Mouse (Mus musculus) neural tube, embryonic 12.5 days (tissue): ENCODE measurements at regions not wholly inside any gene's neighbourhood (a gene's known extent, or its start where the extent isn't known, plus 50 kb on each side); places are given as distances from the start of the nearest gene placed in this dataset.
A peak's percentile ranks its signal among the peaks of the same experiment; 100 is the strongest.

Experiments used
- ATAC-seq: fragments of 200-750 bp; cut with Nextera tagmentation; 2 replicates; pipeline ENCODE4 v1.8.0; 2017; ENCODE audit warnings: low read depth, mild to moderate bottlenecking, moderate TSS enrichment, moderate library complexity; ENCODE audit not compliant: low FRiP score
- H3K27ac ChIP-seq: fragments of 300-500 bp; sonication (generic); 2 replicates; pipeline ENCODE4 v1.5.1; 2016
- H3K27me3 ChIP-seq: fragments of 300-500 bp; sonication (generic); replicated peaks from 2 replicates; pipeline ENCODE4 v1.6.1; 2016; ENCODE audit warnings: mild to moderate bottlenecking
- H3K36me3 ChIP-seq: fragments of 300-500 bp; sonication (generic); 2 replicates; pipeline ENCODE4 v1.6.1; 2016; ENCODE audit warnings: mild to moderate bottlenecking
- H3K4me1 ChIP-seq: fragments of 300-500 bp; sonication (generic); 2 replicates; pipeline ENCODE4 v1.6.1; 2016
- H3K4me2 ChIP-seq: fragments of 300-500 bp; sonication (generic); replicated peaks from 2 replicates; pipeline ENCODE4 v1.6.1; 2016; ENCODE audit warnings: mild to moderate bottlenecking
- H3K4me3 ChIP-seq: fragments of 300-500 bp; sonication (generic); 2 replicates; pipeline ENCODE4 v1.5.1; 2016
- H3K9ac ChIP-seq: fragments of 300-500 bp; sonication (generic); 2 replicates; pipeline ENCODE4 v1.6.1; 2016; ENCODE audit warnings: mild to moderate bottlenecking
- H3K9me3 ChIP-seq: fragments of 300-500 bp; sonication (generic); 2 replicates; pipeline ENCODE4 v1.6.1; 2016; ENCODE audit warnings: mild to moderate bottlenecking
- WGBS: fragments of 180-500 bp; shearing (Covaris S2); methylation state at CpG from one replicate; pipeline ENCODE4 v1.1.7; 2016; 5-methylcytosine and 5-hydroxymethylcytosine counted together

DNA sequence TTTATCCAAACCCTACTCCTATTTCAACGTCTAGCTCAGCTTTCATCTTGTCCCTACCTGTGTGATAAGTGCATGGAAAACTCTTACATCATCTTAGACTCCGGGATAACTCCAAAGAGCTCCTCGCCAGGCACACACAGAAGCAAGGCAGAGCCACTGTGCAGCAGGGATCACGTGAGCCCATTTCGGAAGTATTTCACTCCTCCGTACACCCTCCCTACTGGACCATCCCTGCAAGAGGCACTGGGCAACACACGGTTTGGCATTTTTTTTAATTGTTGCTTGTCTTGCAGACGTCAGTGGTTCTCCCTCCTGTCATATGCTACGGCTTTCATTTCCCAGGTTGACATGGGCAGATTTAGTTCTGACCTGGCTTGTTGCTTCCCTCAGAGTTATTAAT is 316.0 kb upstream of the Jarid2 start:
- H3K9ac ChIP-seq, result no peak overlapping the region
- H3K4me2 ChIP-seq, result no peak overlapping the region
- no peaks in the 10 kb centered on the region for H3K27me3 ChIP-seq
- no peak overlapping the region for H3K27ac ChIP-seq
- H3K4me1 ChIP-seq, result peaks cover 15% of the 10 kb centered on the region
- H3K36me3 ChIP-seq, result no peaks in the 10 kb centered on the region
- H3K9me3 ChIP-seq, result 0 out of 2 replicates have a peak, but pooled peaks cover 1% of the 10 kb centered on the region
- 77% methylated on average over 9 of the region's 9 CpGs for WGBS
- no peak for ATAC-seq
- no peak overlapping the region for H3K4me3 ChIP-seq

DNA sequence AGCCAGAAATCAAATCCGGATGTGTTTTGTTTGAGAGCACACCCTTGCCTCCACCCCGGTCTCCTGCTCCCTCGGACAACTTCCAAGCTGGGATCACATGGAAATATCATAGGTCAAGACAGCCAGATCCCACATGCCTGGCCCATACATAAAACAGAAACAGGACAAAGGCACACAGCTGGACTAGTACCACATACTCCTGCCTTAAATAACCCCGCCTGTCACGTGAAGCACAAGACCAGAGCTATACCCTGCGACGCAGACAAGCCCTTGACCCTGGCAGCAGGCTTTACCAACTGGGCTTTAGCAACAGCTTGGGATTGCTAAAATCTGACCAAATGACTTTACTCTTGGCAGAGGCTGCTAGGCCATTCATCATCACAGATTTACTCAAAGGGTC is 313.3 kb upstream of the Jarid2 start:
- H3K9me3 ChIP-seq, result 0 out of 2 replicates have a peak, but pooled peaks cover 5% of the 10 kb centered on the region
- ATAC-seq, result no peak
- H3K9ac ChIP-seq, result no peak overlapping the region
- no peaks in the 10 kb centered on the region for H3K27me3 ChIP-seq
- no peak overlapping the region for H3K4me2 ChIP-seq
- no peak overlapping the region for H3K27ac ChIP-seq
- H3K36me3 ChIP-seq, result no peaks in the 10 kb centered on the region
- H3K4me3 ChIP-seq, result no peak overlapping the region
- 60% methylated on average over 7 of the region's 7 CpGs for WGBS
- H3K4me1 ChIP-seq, result peaks cover 20% of the 10 kb centered on the region

GRCm38 (mm10) chr13:44416986-44417385 is 312.3 kb upstream of the Jarid2 start:
- no peaks in the 10 kb centered on the region for H3K36me3 ChIP-seq
- H3K27me3 ChIP-seq, result no peaks in the 10 kb centered on the region
- ATAC-seq, result 0 out of 2 replicates have a peak, but pooled peaks have one; percentile 41
- H3K9ac ChIP-seq, result no peak overlapping the region
- no peak overlapping the region for H3K27ac ChIP-seq
- WGBS, result under 1% methylated on average over 8 of the region's 8 CpGs
- no peak overlapping the region for H3K4me3 ChIP-seq
- 0 out of 2 replicates have a peak, but pooled peaks cover 5% of the 10 kb centered on the region for H3K9me3 ChIP-seq
- peak overlapping the region; percentile 43 for H3K4me2 ChIP-seq
- peaks cover 20% of the 10 kb centered on the region for H3K4me1 ChIP-seq

GRCm38 (mm10) chr13:44419056-44419455 is 310.2 kb upstream of the Jarid2 start:
- WGBS, result 78% methylated on average over 8 of the region's 8 CpGs
- Histone ChIP-seq H3K4me1 (peaks cover 20% of the 10 kb centered on the region), H3K27ac (no peak overlapping the region), H3K4me2 (no peak overlapping the region), H3K9ac (no peak overlapping the region), H3K4me3 (no peak overlapping the region), H3K27me3 (no peaks in the 10 kb centered on the region), H3K36me3 (no peaks in the 10 kb centered on the region), H3K9me3 (0 out of 2 replicates have a peak, but pooled peaks cover 5% of the 10 kb centered on the region)
- 0 out of 2 replicates have a peak, but pooled peaks have one; percentile 17 for ATAC-seq

- Histone ChIP-seq H3K9me3 (0 out of 2 replicates have a peak, but pooled peaks cover 5% of the 10 kb centered on the region), H3K27me3 (no peaks in the 10 kb centered on the region), H3K27ac (no peak overlapping the region), H3K4me2 (peak overlapping the region; percentile 36), H3K9ac (no peak overlapping the region), H3K4me3 (no peak overlapping the region), H3K36me3 (no peaks in the 10 kb centered on the region), H3K4me1 (peaks cover 20% of the 10 kb centered on the region)
- ATAC-seq, result no peak
- 16% methylated on average over 14 of the region's 15 CpGs for WGBS
These were observed 309.6 kb upstream of the Jarid2 start for GRCm38 (mm10) chr13:44419472-44420226.

DNA sequence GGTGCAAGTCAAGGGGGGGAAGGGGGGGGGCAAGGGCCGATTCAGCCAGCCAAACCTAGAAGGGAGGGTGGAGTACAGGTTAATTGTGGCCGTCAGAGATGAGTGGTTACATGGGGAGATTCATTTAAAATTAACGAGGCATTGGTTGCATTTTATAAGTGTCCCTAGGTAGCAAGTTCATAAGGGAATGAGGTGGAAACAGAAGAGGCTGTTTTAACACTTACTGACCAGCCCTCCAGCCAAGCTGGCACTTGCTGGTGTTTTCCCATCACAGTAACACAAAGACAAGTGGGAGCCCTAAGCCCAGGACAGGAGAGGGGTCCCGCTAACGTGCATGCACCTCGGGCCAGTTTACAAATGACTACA is 309.1 kb upstream of the Jarid2 start:
- 19% methylated on average over 6 of the region's 6 CpGs for WGBS
- Histone ChIP-seq H3K27me3 (no peaks in the 10 kb centered on the region), H3K4me1 (peaks cover 20% of the 10 kb centered on the region), H3K4me2 (peak overlapping the region; percentile 36), H3K4me3 (no peak overlapping the region), H3K27ac (no peak overlapping the region), H3K9ac (no peak overlapping the region), H3K9me3 (0 out of 2 replicates have a peak, but pooled peaks cover 5% of the 10 kb centered on the region), H3K36me3 (no peaks in the 10 kb centered on the region)
- ATAC-seq, result no peak

DNA sequence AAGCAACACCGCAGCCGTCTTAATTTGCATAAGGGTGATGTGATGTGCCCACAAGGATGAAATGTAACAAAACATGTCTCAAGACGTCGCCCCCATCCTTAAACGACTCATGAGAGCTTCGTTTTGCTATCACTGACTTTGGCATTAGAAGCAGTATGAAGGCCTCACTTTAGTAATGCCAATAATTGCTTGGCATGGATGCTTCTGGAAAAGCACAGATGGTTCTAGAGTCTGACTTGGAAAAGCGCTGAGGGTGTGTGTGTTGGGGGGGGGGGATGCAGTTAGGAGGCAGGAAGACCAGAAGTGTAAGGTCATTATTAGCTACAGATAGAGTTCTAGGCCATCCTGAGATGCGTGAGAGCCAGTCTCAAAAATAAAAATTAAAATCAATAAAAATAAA is 308.3 kb upstream of the Jarid2 start:
- 92% methylated on average over 8 of the region's 8 CpGs for WGBS
- Histone ChIP-seq H3K4me1 (peaks cover 20% of the 10 kb centered on the region), H3K4me3 (no peak overlapping the region), H3K36me3 (no peaks in the 10 kb centered on the region), H3K27me3 (no peaks in the 10 kb centered on the region), H3K27ac (no peak overlapping the region), H3K9me3 (0 out of 2 replicates have a peak, but pooled peaks cover 5% of the 10 kb centered on the region), H3K9ac (no peak overlapping the region), H3K4me2 (no peak overlapping the region)
- no peak for ATAC-seq

DNA sequence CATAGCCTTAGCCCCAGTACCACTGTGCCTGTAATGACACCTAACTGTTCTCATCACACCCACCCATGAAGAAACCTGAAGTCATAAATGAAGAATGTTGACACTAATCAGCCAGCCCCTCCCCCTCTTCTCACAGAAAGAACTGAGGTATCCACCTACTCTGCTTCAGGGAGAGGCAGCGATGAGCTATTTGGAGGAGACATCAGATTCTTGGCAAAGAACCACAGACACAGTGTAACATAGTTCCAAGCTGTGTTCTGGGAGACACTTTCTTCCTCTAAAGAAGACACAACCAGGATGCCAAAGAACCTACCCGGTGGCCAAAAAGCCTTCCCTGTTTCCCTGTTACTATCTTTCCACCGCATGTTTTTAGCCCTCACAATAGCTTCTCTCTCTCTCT is 307.8 kb upstream of the Jarid2 start:
- no peak overlapping the region for H3K9ac ChIP-seq
- H3K27ac ChIP-seq, result no peak overlapping the region
- H3K4me1 ChIP-seq, result peaks cover 20% of the 10 kb centered on the region
- H3K27me3 ChIP-seq, result no peaks in the 10 kb centered on the region
- H3K36me3 ChIP-seq, result no peaks in the 10 kb centered on the region
- no peak for ATAC-seq
- H3K4me3 ChIP-seq, result no peak overlapping the region
- 0 out of 2 replicates have a peak, but pooled peaks cover 5% of the 10 kb centered on the region for H3K9me3 ChIP-seq
- WGBS, result 76% methylated on average over 3 of the region's 3 CpGs
- H3K4me2 ChIP-seq, result no peak overlapping the region

DNA sequence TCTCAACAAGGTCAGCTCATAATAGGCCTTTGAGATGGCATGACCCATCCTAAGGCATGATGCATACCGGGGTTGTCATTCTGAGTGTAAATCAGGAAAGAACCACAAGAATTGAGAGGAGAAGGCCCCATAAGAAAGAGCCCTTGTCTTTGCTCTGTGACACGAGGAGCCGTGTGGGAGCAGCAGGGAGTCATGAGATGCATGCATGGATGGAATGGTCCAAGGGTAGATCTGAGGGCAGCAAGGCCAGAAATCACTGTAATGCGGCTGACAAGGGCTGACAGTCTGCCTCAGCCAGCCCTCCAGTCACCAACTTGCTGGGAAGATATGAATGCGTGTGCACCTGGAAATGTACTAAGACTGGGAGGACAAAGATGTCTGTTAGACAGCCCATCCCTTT is 307.4 kb upstream of the Jarid2 start:
- H3K9ac ChIP-seq, result no peak overlapping the region
- no peak overlapping the region for H3K4me2 ChIP-seq
- 39% methylated on average over 5 of the region's 5 CpGs for WGBS
- peaks cover 16% of the 10 kb centered on the region for H3K4me1 ChIP-seq
- no peak overlapping the region for H3K27ac ChIP-seq
- H3K9me3 ChIP-seq, result 0 out of 2 replicates have a peak, but pooled peaks cover 5% of the 10 kb centered on the region
- H3K27me3 ChIP-seq, result no peaks in the 10 kb centered on the region
- H3K4me3 ChIP-seq, result no peak overlapping the region
- no peak for ATAC-seq
- H3K36me3 ChIP-seq, result no peaks in the 10 kb centered on the region

GRCm38 (mm10) chr13:44430492-44430891 is 298.8 kb upstream of the Jarid2 start:
- H3K4me3 ChIP-seq, result no peak overlapping the region
- H3K9ac ChIP-seq, result no peak overlapping the region
- H3K27ac ChIP-seq, result no peak overlapping the region
- no peaks in the 10 kb centered on the region for H3K9me3 ChIP-seq
- no peak for ATAC-seq
- WGBS, result 91% methylated on average over 8 of the region's 8 CpGs
- H3K4me2 ChIP-seq, result no peak overlapping the region
- no peaks in the 10 kb centered on the region for H3K4me1 ChIP-seq
- no peaks in the 10 kb centered on the region for H3K36me3 ChIP-seq
- H3K27me3 ChIP-seq, result no peaks in the 10 kb centered on the region

GRCm38 (mm10) chr13:44437709-44438108 is 291.6 kb upstream of the Jarid2 start:
- Histone ChIP-seq H3K9me3 (no peaks in the 10 kb centered on the region), H3K27ac (no peak overlapping the region), H3K36me3 (no peaks in the 10 kb centered on the region), H3K9ac (no peak overlapping the region), H3K4me3 (no peak overlapping the region), H3K4me1 (no peaks in the 10 kb centered on the region), H3K27me3 (no peaks in the 10 kb centered on the region), H3K4me2 (no peak overlapping the region)
- ATAC-seq, result no peak
- WGBS, result 89% methylated on average over 1 of the region's 1 CpGs

- H3K36me3 ChIP-seq, result no peaks in the 10 kb centered on the region
- H3K4me3 ChIP-seq, result no peak overlapping the region
- H3K4me1 ChIP-seq, result no peaks in the 10 kb centered on the region
- no peak overlapping the region for H3K27ac ChIP-seq
- no peak overlapping the region for H3K4me2 ChIP-seq
- 92% methylated on average over 3 of the region's 3 CpGs for WGBS
- ATAC-seq, result no peak
- no peak overlapping the region for H3K9ac ChIP-seq
- no peaks in the 10 kb centered on the region for H3K27me3 ChIP-seq
- no peaks in the 10 kb centered on the region for H3K9me3 ChIP-seq
These were observed 288.2 kb upstream of the Jarid2 start for GRCm38 (mm10) chr13:44441061-44441460.
